Mouse (Mus musculus) olfactory bulb, adult 2 months (tissue): ENCODE measurements around the gene Shroom3. TPM values are rescaled to one million over a fixed set of nuclear protein-coding genes. Genes with fewer than 3 reads are reported as not detected.

Source experiments
- H3K27ac ChIP-seq: fragments of 200-500 bp; 2 replicates; pipeline ENCODE4 v1.5.1; 2012; ENCODE audit warnings: low read depth, low read length; ENCODE audit not compliant: insufficient read depth
- H3K4me1 ChIP-seq: fragments of 200-500 bp; 2 replicates; pipeline ENCODE4 v1.6.1; 2012; ENCODE audit warnings: low read length; ENCODE audit not compliant: control insufficient read depth, insufficient read depth
- H3K4me3 ChIP-seq: fragments of 200-500 bp; 2 replicates; pipeline ENCODE4 v1.5.1; 2012; ENCODE audit warnings: mild to moderate bottlenecking, low read depth, low read length, moderate library complexity; ENCODE audit not compliant: insufficient read depth
- CTCF ChIP-seq: fragments of 200-500 bp; IDR thresholded peaks from 2 replicates; pipeline ENCODE4 v1.5.1; 2012; ENCODE audit warnings: low read depth, mild to moderate bottlenecking, low read length, moderate library complexity; ENCODE audit not compliant: insufficient read depth
- POLR2A ChIP-seq: fragments of 200-500 bp; IDR thresholded peaks from 2 replicates; pipeline ENCODE4 v1.6.1; 2012; ENCODE audit warnings: mild to moderate bottlenecking, low read depth, low read length, moderate library complexity; ENCODE audit not compliant: insufficient read depth
- WGBS: fragments of 180-500 bp; shearing (Covaris S2); methylation state at CpG from one replicate; pipeline ENCODE4 v1.1.7; 2018; 5-methylcytosine and 5-hydroxymethylcytosine counted together
- polyA plus RNA-seq: library from polyadenylated mRNA; stranded (reverse); fragments of >200 nt; gene quantifications from 2 replicates; pipeline ENCODE4 v1.2.4, GENCODE M21; 2012; ENCODE audit warnings: low replicate concordance; ENCODE audit not compliant: missing spikeins, insufficient read depth, insufficient read length

The Shroom3 gene
- polyA plus RNA-seq, 1 experiment = not detected

GRCm38 (mm10) chr5:92933010-92933409, 249.8 kb downstream of the Shroom3 start:
- TF ChIP-seq CTCF (no peak), POLR2A (no peak)
- H3K4me3 ChIP-seq = no peak overlapping the region
- 73% methylated on average over 10 of the region's 10 CpGs for WGBS
- peaks cover 5% of the 10 kb centered on the region for H3K4me1 ChIP-seq
- H3K27ac ChIP-seq = no peak overlapping the region

GRCm38 (mm10) chr5:92933599-92934217, 250.5 kb downstream of the Shroom3 start:
- TF ChIP-seq POLR2A (no peak), CTCF (no peak)
- no peak overlapping the region for H3K27ac ChIP-seq

GRCm38 (mm10) chr5:92934269-92934939, 251.2 kb downstream of the Shroom3 start:
- Histone ChIP-seq H3K27ac (no peak overlapping the region), H3K4me3 (no peak overlapping the region), H3K4me1 (peaks cover 5% of the 10 kb centered on the region)
- TF ChIP-seq CTCF (no peak), POLR2A (no peak)
- WGBS = 90% methylated on average over 7 of the region's 7 CpGs

More at GRCm38 (mm10) chr5:92933599-92934217, 250.5 kb downstream of the Shroom3 start:
- Histone ChIP-seq H3K4me3 (no peak overlapping the region), H3K4me1 (peaks cover 5% of the 10 kb centered on the region)
- WGBS = 81% methylated on average over 7 of the region's 7 CpGs

GRCm38 (mm10) chr5:92935883-92936282, 252.6 kb downstream of the Shroom3 start:
- 91% methylated on average over 8 of the region's 8 CpGs for WGBS
- no peak overlapping the region for H3K27ac ChIP-seq
- H3K4me1 ChIP-seq = peaks cover 5% of the 10 kb centered on the region
- H3K4me3 ChIP-seq = no peak overlapping the region
- TF ChIP-seq CTCF = no peak

GRCm38 (mm10) chr5:92937701-92938100, 254.5 kb downstream of the Shroom3 start:
- Histone ChIP-seq H3K27ac (no peak overlapping the region), H3K4me3 (no peak overlapping the region), H3K4me1 (peaks cover 5% of the 10 kb centered on the region)
- whole genome bisulfite sequencing = 86% methylated on average over 4 of the region's 4 CpGs
- TF ChIP-seq POLR2A = no peak

GRCm38 (mm10) chr5:92939246-92939995, 256.2 kb downstream of the Shroom3 start:
- H3K4me3 ChIP-seq = no peak overlapping the region
- no peak for TF ChIP-seq CTCF
- TF ChIP-seq POLR2A = no peak
- 57% methylated on average over 15 of the region's 15 CpGs for WGBS
- 0 out of 2 replicates have a peak, but pooled peaks cover 2% of the 10 kb centered on the region for H3K4me1 ChIP-seq
- H3K27ac ChIP-seq = no peak overlapping the region

- no peak for TF ChIP-seq CTCF
- no peak for TF ChIP-seq POLR2A
- Histone ChIP-seq H3K27ac (no peak overlapping the region), H3K4me1 (no peaks in the 10 kb centered on the region), H3K4me3 (no peak overlapping the region)
- WGBS = 93% methylated on average over 57 of the region's 57 CpGs
These were observed 258.9 kb downstream of the Shroom3 start for GRCm38 (mm10) chr5:92942166-92942565.

GRCm38 (mm10) chr5:92942577-92942976, 259.3 kb downstream of the Shroom3 start:
- no peak for TF ChIP-seq CTCF
- WGBS = 94% methylated on average over 47 of the region's 47 CpGs
- H3K4me1 ChIP-seq = no peaks in the 10 kb centered on the region
- H3K27ac ChIP-seq = no peak overlapping the region
- no peak overlapping the region for H3K4me3 ChIP-seq

GRCm38 (mm10) chr5:92944867-92945266, 261.6 kb downstream of the Shroom3 start:
- H3K4me3 ChIP-seq = no peak overlapping the region
- H3K4me1 ChIP-seq = no peaks in the 10 kb centered on the region
- WGBS = 70% methylated on average over 5 of the region's 5 CpGs
- H3K27ac ChIP-seq = no peak overlapping the region
- TF ChIP-seq POLR2A = no peak
- no peak for TF ChIP-seq CTCF
